Mouse (Mus musculus) ES-E14 (cell line): ENCODE results near the gene Myo3a.

Experiments used
- HCFC1 ChIP-seq: IDR thresholded peaks from 2 replicates; pipeline ENCODE4 v1.6.1; 2012; ENCODE audit warnings: low read length, inconsistent platforms, borderline replicate concordance; ENCODE audit not compliant: insufficient read depth
- ZNF384 ChIP-seq: IDR thresholded peaks from 2 replicates; pipeline ENCODE4 v1.6.1; 2012; ENCODE audit warnings: low read depth, low read length, inconsistent platforms

GRCm38 (mm10) chr2:22620978-22621827 is 393.9 kb downstream of the Myo3a start:
- no peak for TF ChIP-seq ZNF384
- TF ChIP-seq HCFC1: no peak
